8 mouse cellular contexts compared by ENCODE assay signal in genomic region chr2:151972880-151973594, GRCm38 (mm10). TPM values are rescaled to one million over a fixed set of nuclear protein-coding genes. Genes with fewer than 3 reads are reported as not detected.
DNase-seq lines count a peak whose midpoint lies in the region; ATAC-seq and TF ChIP-seq lines count a peak whose summit lies in the region.

No protein-coding gene starts in this region.

- no peaks in the 10 kb centered on the region for H3K9me3 ChIP-seq in kidney, embryonic 16.5 days (ENCODE audit: low read length)
- no peaks in the 10 kb centered on the region for H3K9me3 ChIP-seq in embryonic facial prominence, embryonic 11.5 days (replicated peaks; ENCODE audit: control insufficient read depth, low read length)
- no peaks in the 10 kb centered on the region for H3K9me3 ChIP-seq in hindbrain, postnatal 0 days (ENCODE audit: low read length)

- H3K4me1 ChIP-seq in kidney, embryonic 16.5 days (ENCODE audit: insufficient read depth, low read length): peaks cover 72% of the 10 kb centered on the region
- peaks cover 10% of the 10 kb centered on the region; the same call in 1 of the 2 replicates for H3K4me1 ChIP-seq in embryonic facial prominence, embryonic 11.5 days (ENCODE audit: control insufficient read depth, insufficient read depth, low read length)
- peaks cover 47% of the 10 kb centered on the region for H3K4me1 ChIP-seq in hindbrain, postnatal 0 days (ENCODE audit: insufficient read depth, low read length)
- H3K4me1 ChIP-seq in small intestine, adult 2 months (ENCODE audit: control insufficient read depth, insufficient read depth, insufficient read length, low read length): peaks cover 36% of the 10 kb centered on the region

- DNase-seq in kidney, adult 8-10 months: no peak
- peak; percentile 60 for DNase-seq in embryonic facial prominence, embryonic 11.5 days (ENCODE audit: low spot score)
- peak; percentile 64 for DNase-seq in hindbrain, postnatal 0 days (ENCODE audit: low spot score)
- peak; percentile 51 to 62 for DNase-seq in lung, postnatal 4 days
- DNase-seq in frontal cortex, adult 2 months (ENCODE audit: extremely low spot score in 1 of 2, low spot score in 1 of 2): no peak

- WGBS in kidney, embryonic 16.5 days: 19% methylated on average over 23 of the region's 23 CpGs
- 15% methylated on average over 23 of the region's 23 CpGs for WGBS in embryonic facial prominence, embryonic 11.5 days
- 22% methylated on average over 23 of the region's 23 CpGs for WGBS in hindbrain, postnatal 0 days
- WGBS in small intestine, adult 2 months: 18% methylated on average over 23 of the region's 23 CpGs

- no peak for ATAC-seq in kidney, embryonic 16.5 days (ENCODE audit: low FRiP score, low TSS enrichment)
- peak; percentile 60 for ATAC-seq in embryonic facial prominence, embryonic 11.5 days (replicated peaks; ENCODE audit: insufficient number of reproducible peaks, low FRiP score, low TSS enrichment, low read depth)
- ATAC-seq in hindbrain, postnatal 0 days: peak; percentile 28
- ATAC-seq in erythroblast, adult 5-6 weeks (replicated peaks; ENCODE audit: low FRiP score, poor library complexity, severe bottlenecking): no peak

- peak overlapping the region; percentile 63 for H3K9ac ChIP-seq in kidney, embryonic 16.5 days (replicated peaks; ENCODE audit: low read length)
- peak overlapping the region; percentile 29; the same call in 1 of the 2 replicates for H3K9ac ChIP-seq in embryonic facial prominence, embryonic 11.5 days (replicated peaks; ENCODE audit: low read length)
- H3K9ac ChIP-seq in hindbrain, postnatal 0 days (replicated peaks; ENCODE audit: low read length): peak overlapping the region; percentile 39; the same call in 1 of the 2 replicates

- H3K27me3 ChIP-seq in kidney, embryonic 16.5 days (ENCODE audit: insufficient read depth, low read length): no peaks in the 10 kb centered on the region
- peaks cover 12% of the 10 kb centered on the region for H3K27me3 ChIP-seq in embryonic facial prominence, embryonic 11.5 days (ENCODE audit: control insufficient read depth, insufficient read depth, low read length)
- no peaks in the 10 kb centered on the region for H3K27me3 ChIP-seq in hindbrain, postnatal 0 days (ENCODE audit: insufficient read depth, low read length)
- no peaks in the 10 kb centered on the region for H3K27me3 ChIP-seq in small intestine, adult 2 months (ENCODE audit: control insufficient read depth, insufficient read depth, low read length)

- H3K4me2 ChIP-seq in kidney, embryonic 16.5 days (replicated peaks; ENCODE audit: low read depth, low read length): peak overlapping the region; percentile 63
- H3K4me2 ChIP-seq in embryonic facial prominence, embryonic 11.5 days (ENCODE audit: low read depth, low read length): peak overlapping the region; percentile 32
- H3K4me2 ChIP-seq in hindbrain, postnatal 0 days (ENCODE audit: low read depth, low read length): peak overlapping the region; percentile 53

- H3K36me3 ChIP-seq in kidney, embryonic 16.5 days (ENCODE audit: insufficient read depth, low read length): peaks cover 16% of the 10 kb centered on the region
- H3K36me3 ChIP-seq in embryonic facial prominence, embryonic 11.5 days (replicated peaks; ENCODE audit: control insufficient read depth, insufficient read depth, low read depth, low read length): peaks cover 3% of the 10 kb centered on the region; the same call in 1 of the 2 replicates
- H3K36me3 ChIP-seq in hindbrain, postnatal 0 days (ENCODE audit: insufficient read depth, low read length): 0 out of 2 replicates have a peak, but pooled peaks cover 4% of the 10 kb centered on the region
- H3K36me3 ChIP-seq in small intestine, adult 2 months (ENCODE audit: control insufficient read depth, insufficient read depth, low read length): peaks cover 16% of the 10 kb centered on the region

- peak overlapping the region; percentile 69 for H3K27ac ChIP-seq in kidney, embryonic 16.5 days (ENCODE audit: low read length)
- 0 out of 2 replicates have a peak overlapping the region, but pooled peaks have one; percentile 8 for H3K27ac ChIP-seq in embryonic facial prominence, embryonic 11.5 days (replicated peaks; ENCODE audit: low read depth, low read length)
- H3K27ac ChIP-seq in hindbrain, postnatal 0 days: peak overlapping the region; percentile 72; the same call in 1 of the 2 replicates
- peak overlapping the region; percentile 27 for H3K27ac ChIP-seq in small intestine, adult 2 months (ENCODE audit: insufficient read depth, low read depth, low read length)

- no peak for TF ChIP-seq CTCF in hindbrain, postnatal 0 days (IDR thresholded peaks at IDR 0.05; ENCODE audit: low read depth)
- no peak for TF ChIP-seq CTCF in small intestine, adult 2 months (IDR thresholded peaks at IDR 0.05; ENCODE audit: extremely low read depth, insufficient read length, insufficient replicate concordance, low read depth, low read length)

- no peak for TF ChIP-seq POLR2A in small intestine, adult 2 months (IDR thresholded peaks at IDR 0.05; ENCODE audit: low read depth, low read length)

- H3K4me3 ChIP-seq in kidney, embryonic 16.5 days (ENCODE audit: low read length): peak overlapping the region; percentile 40
- H3K4me3 ChIP-seq in embryonic facial prominence, embryonic 11.5 days (ENCODE audit: low read depth, low read length): 0 out of 2 replicates have a peak overlapping the region, but pooled peaks have one; percentile 23
- peak overlapping the region; percentile 30 for H3K4me3 ChIP-seq in hindbrain, postnatal 0 days (ENCODE audit: low read length)
- peak overlapping the region; percentile 70 for H3K4me3 ChIP-seq in small intestine, adult 2 months (ENCODE audit: low read depth, low read length)

RNA-seq across cellular contexts. Expression of gene Fam110a, which starts 7.0 kb away (rescaled TPM):
- polyA plus RNA-seq in kidney, embryonic 16.5 days (2015; fragmentation: Nextera tagmentation; extraction: Ambion mirVana): 32.1 and 34.9 TPM in 2 replicates
- 31.7 and 34.8 TPM in 2 replicates for polyA plus RNA-seq in embryonic facial prominence, embryonic 11.5 days (2014; fragmentation: Nextera tagmentation; extraction: Ambion mirVana)
- total RNA-seq in hindbrain, postnatal 0 days (2014; rRNA removed): 25.4 and 27.3 TPM in 2 replicates
- 35.8 and 36.5 TPM in 2 replicates for polyA plus RNA-seq in hindbrain, postnatal 0 days (2015; fragmentation: Nextera tagmentation; extraction: Ambion mirVana)
- 10.7 and 14.0 TPM in 2 replicates for polyA plus RNA-seq in small intestine, adult 2 months (2012; rRNA removed)
- total RNA-seq in erythroblast, adult 5-6 weeks (2015; ENCODE audit: low replicate concordance): 2.1 and 3.1 TPM in 2 replicates
- 0.70 and 5.7 TPM in 2 replicates for total RNA-seq in erythroblast, adult 5-6 weeks (2017; ENCODE audit: low replicate concordance)
- 6.3 and 6.7 TPM in 2 replicates for polyA plus RNA-seq in frontal cortex, adult 2 months (2012; rRNA removed)

RNA-seq across cellular contexts. Expression of gene Slc52a3, which starts 23.3 kb away (rescaled TPM):
- 25.2 and 28.2 TPM in 2 replicates for polyA plus RNA-seq in kidney, embryonic 16.5 days (2015; fragmentation: Nextera tagmentation; extraction: Ambion mirVana)
- 0.36 and 0.72 TPM in 2 replicates for polyA plus RNA-seq in embryonic facial prominence, embryonic 11.5 days (2014; fragmentation: Nextera tagmentation; extraction: Ambion mirVana)
- 2.7 and 3.1 TPM in 2 replicates for total RNA-seq in hindbrain, postnatal 0 days (2014; rRNA removed)
- 2.6 and 2.7 TPM in 2 replicates for polyA plus RNA-seq in hindbrain, postnatal 0 days (2015; fragmentation: Nextera tagmentation; extraction: Ambion mirVana)
- 26.8 and 274 TPM in 2 replicates for polyA plus RNA-seq in small intestine, adult 2 months (2012; rRNA removed)
- not detected in 2 replicates for total RNA-seq in erythroblast, adult 5-6 weeks (2015; ENCODE audit: low replicate concordance)
- total RNA-seq in erythroblast, adult 5-6 weeks (2017; ENCODE audit: low replicate concordance): not detected in 2 replicates
- 3.2 and 3.8 TPM in 2 replicates for polyA plus RNA-seq in frontal cortex, adult 2 months (2012; rRNA removed)

Comparison
In these comparisons a context has a peak if more than half of its experiments do, and no peak if none do; other contexts are left out.
1. ATAC-seq: peak in embryonic facial prominence, embryonic 11.5 days (single experiment) and hindbrain, postnatal 0 days (single experiment); none in kidney, embryonic 16.5 days (single experiment) and erythroblast, adult 5-6 weeks (single experiment).
2. H3K27ac ChIP-seq: peak in every context shown above with its lines; median percentile 72 in hindbrain, postnatal 0 days; 69 in kidney, embryonic 16.5 days; 27 in small intestine, adult 2 months; 8 in embryonic facial prominence, embryonic 11.5 days.
3. DNase-seq: peak in embryonic facial prominence, embryonic 11.5 days (single experiment), hindbrain, postnatal 0 days (single experiment) and lung, postnatal 4 days (2 of 2); none in kidney, adult 8-10 months (0 of 2) and frontal cortex, adult 2 months (0 of 2).
4. Peak in every context shown above with its lines, with median percentiles within 50 percentile points of each other: H3K4me2 ChIP-seq, H3K4me3 ChIP-seq and H3K9ac ChIP-seq.